9 mouse cellular contexts compared by ENCODE assay signal in the genomic region with DNA sequence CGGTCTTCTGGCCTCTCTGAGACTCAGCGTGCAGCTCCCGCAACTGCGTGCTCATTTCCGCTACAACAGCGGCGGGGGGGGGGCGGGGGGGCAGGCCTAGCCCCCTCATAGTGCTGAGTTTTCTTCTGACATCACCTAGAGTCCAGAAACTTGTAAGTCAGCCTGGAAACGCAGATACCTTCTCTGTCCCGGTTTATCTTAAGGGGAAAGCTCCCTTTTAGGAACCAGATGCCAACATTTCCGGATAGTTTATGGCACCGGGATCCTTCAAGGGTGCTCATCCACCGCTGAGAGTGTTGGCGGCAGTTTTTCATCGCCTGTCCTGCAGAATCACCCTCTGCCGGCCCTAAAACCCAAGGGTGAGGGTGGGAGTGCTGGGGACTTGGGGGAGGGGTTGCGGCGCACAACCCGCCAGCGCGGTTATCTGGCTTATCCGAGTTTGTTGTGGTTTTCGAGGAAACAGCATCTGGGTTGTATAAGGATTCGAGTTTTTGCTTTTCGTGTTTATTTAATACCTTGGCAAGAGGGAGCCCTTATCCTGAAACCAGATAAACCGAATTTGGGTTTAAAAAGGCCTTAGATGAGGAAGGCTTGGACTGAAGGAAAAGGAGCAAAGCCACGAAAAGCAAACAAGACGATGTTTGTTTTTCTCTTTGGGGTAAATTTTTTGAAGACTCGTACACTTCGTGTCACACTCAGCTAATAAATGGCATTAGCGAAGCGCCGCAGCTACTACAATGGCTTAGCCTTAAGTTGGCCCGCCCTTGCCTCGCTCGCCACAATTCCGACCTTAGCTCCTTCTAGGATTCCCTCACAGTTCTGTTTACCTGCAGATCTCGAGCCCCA. TPM values are rescaled to one million over a fixed set of nuclear protein-coding genes. Genes with fewer than 3 reads are reported as not detected.
A peak's percentile ranks its signal among the peaks of the same experiment; 100 is the strongest.
DNase-seq lines count a peak whose midpoint lies in the region; ATAC-seq and TF ChIP-seq lines count a peak whose summit lies in the region.
"Had no signal": no experiment of that assay in that cellular context is flagged by ENCODE, and none has a peak within 500 bp of the region (broad histone marks: within the 10 kb centered on the region; RNA-seq: fewer than 3 reads in every experiment).

No protein-coding gene starts in this region.

- TF ChIP-seq POLR2A in embryonic fibroblast, embryonic 13.5 days (IDR thresholded peaks at IDR 0.05; ENCODE audit: low read depth, low read length), result 0 out of 2 replicates have a peak, but pooled peaks have one; percentile 13

- H3K27me3 ChIP-seq in midbrain, embryonic 13.5 days, result 0 out of 2 replicates have a peak, but pooled peaks cover 4% of the 10 kb centered on the region

- peak; percentile 23 for DNase-seq in gastrocnemius, adult 18-20 months (ENCODE audit: low spot score)
- no peak for DNase-seq in gastrocnemius, adult 8-10 months (ENCODE audit: low spot score in 2 of 2)
- peak; percentile 45 for DNase-seq in ZHBTc4 (ENCODE audit: low read depth, low spot score)
- DNase-seq in heart, postnatal 36 days, result peak; percentile 50 to 69
- DNase-seq in left cerebral cortex, postnatal 4 days, result peak; percentile 45
- peak; percentile 29 for DNase-seq in urinary bladder, postnatal 25 days (ENCODE audit: low spot score)

- no peaks in the 10 kb centered on the region for H3K36me3 ChIP-seq in midbrain, embryonic 13.5 days
- H3K36me3 ChIP-seq: G1E had no signal

- peak overlapping the region; percentile 94 for H3K4me2 ChIP-seq in midbrain, embryonic 13.5 days (replicated peaks)

- ATAC-seq in midbrain, embryonic 13.5 days, result no peak

- under 1% methylated on average over 38 of the region's 38 CpGs for WGBS in midbrain, embryonic 13.5 days

- H3K9me3 ChIP-seq in midbrain, embryonic 13.5 days, result no peaks in the 10 kb centered on the region

- intact Hi-C loops in heart, postnatal 36 days (cut with DNase I), result loop anchor here (2.0 to 10.0 kb wide), 5 partner anchors 61 to 1345 kb away; no protein-coding TSS in a partner anchor
- intact Hi-C loops in left cerebral cortex, postnatal 4 days (cut with DNase I), result loop anchor here (10.0 kb wide), 3 partner anchors 395 to 975 kb away; no protein-coding TSS in a partner anchor

- H3K4me1 ChIP-seq in embryonic fibroblast, embryonic 13.5 days (ENCODE audit: control insufficient read depth, insufficient read depth, low read length), result no peaks in the 10 kb centered on the region
- peaks cover 51% of the 10 kb centered on the region for H3K4me1 ChIP-seq in midbrain, embryonic 13.5 days (replicated peaks)

- peak overlapping the region; percentile 66 for H3K9ac ChIP-seq in midbrain, embryonic 13.5 days (replicated peaks)

- TF ChIP-seq CTCF in embryonic fibroblast, embryonic 13.5 days (IDR thresholded peaks at IDR 0.05; ENCODE audit: borderline replicate concordance, insufficient read depth, low read length), result no peak

- peak overlapping the region; percentile 46 for H3K4me3 ChIP-seq in embryonic fibroblast, embryonic 13.5 days (ENCODE audit: insufficient read depth, low read length)
- H3K4me3 ChIP-seq in midbrain, embryonic 13.5 days (replicated peaks), result peak overlapping the region; percentile 82

- H3K27ac ChIP-seq in embryonic fibroblast, embryonic 13.5 days (ENCODE audit: insufficient read depth, low read length), result peak overlapping the region; percentile 11
- peak overlapping the region; percentile 92 for H3K27ac ChIP-seq in midbrain, embryonic 13.5 days

RNA-seq across cellular contexts. Expression of a gene that starts 2.8 kb away (rescaled TPM):
- total RNA-seq in gastrocnemius, adult 18-20 months (2021), result 1 to 10 TPM; 2.6 to 3.5 TPM
- total RNA-seq in gastrocnemius, adult 8-10 months (2022), result 1 to 10 TPM; 1.1 to 1.8 (median 1.3) TPM
- 40.5 and 73.0 TPM in 2 replicates for polyA plus RNA-seq in embryonic fibroblast, embryonic 13.5 days (2011; ENCODE audit: insufficient read length, low read depth, missing spikeins)
- 10 to 100 TPM; 13.0 TPM for total RNA-seq in heart, postnatal 36 days (2021)
- total RNA-seq in left cerebral cortex, postnatal 4 days (2021), result 100 to 1,000 TPM; 174 to 182 TPM
- 161 and 178 TPM in 2 replicates for polyA plus RNA-seq in midbrain, embryonic 13.5 days (2015; fragmentation: Nextera tagmentation; extraction: Ambion mirVana)
- polyA plus RNA-seq: G1E had no signal

Comparison
In these comparisons a context has a peak if more than half of its experiments do, and no peak if none do; other contexts are left out.
1. DNase-seq: peak in gastrocnemius, adult 18-20 months (single experiment), ZHBTc4 (single experiment), heart, postnatal 36 days (2 of 2), left cerebral cortex, postnatal 4 days (single experiment) and urinary bladder, postnatal 25 days (single experiment); none in gastrocnemius, adult 8-10 months (0 of 2).
2. RNA of a gene that starts 2.8 kb away (total RNA-seq): 174 to 182 TPM in left cerebral cortex, postnatal 4 days; 13.0 TPM in heart, postnatal 36 days, 2.6 to 3.5 TPM in gastrocnemius, adult 18-20 months and 1.1 to 1.8 TPM in gastrocnemius, adult 8-10 months; every median in the first group is over 10 times any median in the second.